Mouse (Mus musculus) C2C12 (cell line): Measurements from ENCODE around the gene Celf6. TPM values are rescaled to one million over a fixed set of nuclear protein-coding genes. Genes with fewer than 3 reads are reported as not detected.

Experiments
- H3K27me3 ChIP-seq: one replicate; pipeline ENCODE4 v1.6.1; 2011; ENCODE audit not compliant: control insufficient read depth, insufficient read depth, insufficient read length
- H3K36me3 ChIP-seq: one replicate; pipeline ENCODE4 v1.6.1; 2011; ENCODE audit not compliant: control insufficient read depth, insufficient read depth
- H3K4me3 ChIP-seq: one replicate; pipeline ENCODE4 v1.5.1; 2011; ENCODE audit warnings: mild to moderate bottlenecking, control low read depth; ENCODE audit not compliant: poor library complexity, insufficient read depth, severe bottlenecking
- H3K79me2 ChIP-seq: one replicate; pipeline ENCODE4 v1.6.1; 2011; ENCODE audit not compliant: control insufficient read depth, insufficient read depth
- H3K79me3 ChIP-seq: one replicate; pipeline ENCODE4 v1.6.1; 2011; ENCODE audit warnings: low read depth, control low read depth
- H3ac ChIP-seq: one replicate; pipeline ENCODE3; 2011; ENCODE audit warnings: low read depth; ENCODE audit not compliant: control insufficient read depth, insufficient read length
- CEBPB ChIP-seq: IDR thresholded peaks from one replicate; pipeline ENCODE4 v1.6.1; 2011; ENCODE audit warnings: low read depth, mild to moderate bottlenecking, control low read depth, moderate library complexity
- CTCF ChIP-seq: IDR thresholded peaks from one replicate; pipeline ENCODE4 v1.5.1; 2011; ENCODE audit not compliant: control insufficient read depth, insufficient read depth, insufficient read length
- FOSL1 ChIP-seq: IDR thresholded peaks from one replicate; pipeline ENCODE4 v1.8.0; 2011; ENCODE audit warnings: mild to moderate bottlenecking, low read length; ENCODE audit not compliant: poor library complexity, insufficient read depth, severe bottlenecking
- MAX ChIP-seq: IDR thresholded peaks from one replicate; pipeline ENCODE4 v1.6.1; 2011; ENCODE audit warnings: mild to moderate bottlenecking, control low read depth
- MYOD1 ChIP-seq: IDR thresholded peaks from one replicate; pipeline ENCODE4 v1.6.1; 2011; ENCODE audit warnings: low read depth; ENCODE audit not compliant: control insufficient read depth, insufficient read length
- MYOG ChIP-seq: IDR thresholded peaks from one replicate; pipeline ENCODE4 v1.6.1; 2011; ENCODE audit not compliant: control insufficient read depth, insufficient read length; ENCODE audit errors: extremely low read depth
- USF1 ChIP-seq: IDR thresholded peaks from one replicate; pipeline ENCODE4 v1.6.1; 2011; ENCODE audit warnings: low read depth, mild to moderate bottlenecking, control low read depth, moderate library complexity
- long read RNA-seq, 2 experiments: library from polyadenylated mRNA; unstranded; transcript quantifications; one replicate each; pipeline ENCODE4 v2.0.0; 2019 to 2020
- polyA plus RNA-seq: library from polyadenylated mRNA; unstranded; fragments of >200 nt; fragmentation: generic; extraction: Trizol; gene quantifications from one replicate; pipeline ENCODE4 v1.2.1, GENCODE M21; 2012; ENCODE audit warnings: missing spikeins

The Celf6 gene
- polyA plus RNA-seq = 0.13 TPM
- long read RNA-seq, experiment 1 = 0 reads
- long read RNA-seq, experiment 2 = 0 reads

DNA sequence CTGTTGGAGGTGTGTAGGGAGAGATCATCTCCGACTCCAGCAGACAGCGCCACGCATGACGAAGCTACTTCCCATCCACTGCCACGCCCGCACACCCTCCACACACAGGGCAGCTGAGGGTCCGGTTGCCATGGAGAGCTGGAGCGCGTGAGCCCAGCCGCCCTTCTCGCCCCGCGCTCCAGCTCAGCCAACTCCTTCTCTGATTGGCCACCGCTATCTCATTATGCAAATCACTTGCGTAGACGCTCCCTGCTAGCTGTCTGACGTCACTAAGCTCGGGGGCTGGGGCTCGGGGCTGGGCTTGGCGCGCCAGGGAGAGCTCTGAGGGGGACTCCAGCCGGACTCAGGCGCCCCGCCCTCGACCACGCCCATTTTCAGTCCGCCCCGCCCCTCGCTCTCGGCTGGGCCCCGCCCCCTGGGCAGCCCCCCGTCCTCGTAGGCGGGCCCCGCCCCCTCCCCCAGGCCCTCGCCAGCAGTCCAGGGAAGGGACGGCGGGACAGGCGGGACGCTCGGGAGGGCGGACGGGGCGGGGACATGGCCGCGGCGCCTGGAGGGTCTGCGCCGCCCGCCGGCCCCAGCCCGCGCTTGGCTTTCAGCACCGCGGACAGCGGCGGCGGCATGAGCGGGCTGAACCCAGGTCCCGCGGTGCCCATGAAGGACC, at the start of gene Celf6:
TSS of gene Celf6 (plus strand) at position 74 of the 661 bp plus-strand sequence.
- Histone ChIP-seq H3K27me3 (peaks cover 6% of the 10 kb centered on the region), H3K79me2 (no peaks in the 10 kb centered on the region), H3K79me3 (no peaks in the 10 kb centered on the region), H3ac (no peak within 1 kb of the TSS), H3K4me3 (peak within 1 kb of the TSS; percentile 11), H3K36me3 (no peaks in the 10 kb centered on the region)
- TF ChIP-seq CEBPB (no peak), FOSL1 (no peak), MAX (peak; percentile 89), MYOG (no peak)

GRCm38 (mm10) chr9:59528274-59528673, 49.4 kb upstream of the Celf6 start:
- TF ChIP-seq CTCF = no peak
- no peak for TF ChIP-seq MYOG
- no peak for TF ChIP-seq USF1
- no peak for TF ChIP-seq FOSL1
- no peak for TF ChIP-seq MYOD1
- TF ChIP-seq MAX = no peak
- TF ChIP-seq CEBPB = no peak
- Histone ChIP-seq H3ac (no peak overlapping the region), H3K27me3 (no peaks in the 10 kb centered on the region)

DNA sequence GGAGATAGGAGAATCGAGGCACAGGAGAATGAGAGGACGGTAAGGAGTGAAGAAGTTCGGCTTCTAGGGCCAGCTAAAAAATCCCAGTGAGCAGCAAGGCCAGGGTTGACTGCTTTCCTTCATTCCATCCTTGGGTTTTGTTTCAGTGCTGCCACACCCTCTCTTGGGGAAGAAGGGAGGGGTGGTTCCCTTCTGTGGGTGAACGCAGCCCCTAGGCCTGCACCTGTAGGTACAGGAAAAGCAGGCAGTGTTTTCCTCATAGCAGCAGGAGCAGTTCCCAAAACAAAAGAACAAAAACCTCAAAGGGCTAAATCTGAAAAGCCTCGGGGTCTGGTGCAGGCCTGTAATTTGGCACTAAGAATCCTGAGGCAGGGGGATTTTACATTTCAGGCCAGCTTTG, 46.1 kb upstream of the Celf6 start:
- Histone ChIP-seq H3K27me3 (no peaks in the 10 kb centered on the region), H3ac (no peak overlapping the region), H3K36me3 (no peaks in the 10 kb centered on the region), H3K4me3 (no peak overlapping the region), H3K79me3 (no peaks in the 10 kb centered on the region), H3K79me2 (no peaks in the 10 kb centered on the region)
- TF ChIP-seq USF1 (no peak), FOSL1 (no peak), MAX (no peak), MYOD1 (no peak), CTCF (no peak), MYOG (no peak), CEBPB (no peak)

More at GRCm38 (mm10) chr9:59528274-59528673, 49.4 kb upstream of the Celf6 start:
- no peaks in the 10 kb centered on the region for H3K79me3 ChIP-seq
- no peak overlapping the region for H3K4me3 ChIP-seq
- H3K36me3 ChIP-seq = no peaks in the 10 kb centered on the region
- no peaks in the 10 kb centered on the region for H3K79me2 ChIP-seq

DNA sequence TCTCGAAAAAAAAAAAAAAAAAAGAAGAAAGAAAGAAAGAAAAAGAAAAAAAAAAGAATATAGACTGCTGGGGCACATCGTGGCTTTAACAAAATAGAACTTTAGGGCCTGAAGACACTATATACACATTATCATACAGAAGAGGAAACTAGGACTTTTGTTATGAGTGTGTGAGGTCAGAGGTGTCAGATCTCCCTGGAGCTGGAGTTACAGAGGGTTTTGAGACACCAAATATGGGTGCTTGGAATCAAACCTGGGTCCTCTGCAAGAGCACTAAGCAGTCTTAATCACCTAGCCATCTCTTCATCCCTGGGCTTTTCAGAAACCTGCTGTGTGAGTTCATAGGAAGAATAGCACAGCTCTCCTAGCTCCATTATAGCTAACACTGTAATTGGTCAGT, 44.3 kb upstream of the Celf6 start:
- Histone ChIP-seq H3K36me3 (no peaks in the 10 kb centered on the region), H3K27me3 (no peaks in the 10 kb centered on the region), H3K4me3 (no peak overlapping the region), H3K79me2 (no peaks in the 10 kb centered on the region), H3ac (no peak overlapping the region), H3K79me3 (no peaks in the 10 kb centered on the region)
- no peak for TF ChIP-seq MAX
- no peak for TF ChIP-seq FOSL1
- no peak for TF ChIP-seq CEBPB
- TF ChIP-seq MYOD1 = no peak
- no peak for TF ChIP-seq CTCF
- no peak for TF ChIP-seq USF1
- no peak for TF ChIP-seq MYOG

DNA sequence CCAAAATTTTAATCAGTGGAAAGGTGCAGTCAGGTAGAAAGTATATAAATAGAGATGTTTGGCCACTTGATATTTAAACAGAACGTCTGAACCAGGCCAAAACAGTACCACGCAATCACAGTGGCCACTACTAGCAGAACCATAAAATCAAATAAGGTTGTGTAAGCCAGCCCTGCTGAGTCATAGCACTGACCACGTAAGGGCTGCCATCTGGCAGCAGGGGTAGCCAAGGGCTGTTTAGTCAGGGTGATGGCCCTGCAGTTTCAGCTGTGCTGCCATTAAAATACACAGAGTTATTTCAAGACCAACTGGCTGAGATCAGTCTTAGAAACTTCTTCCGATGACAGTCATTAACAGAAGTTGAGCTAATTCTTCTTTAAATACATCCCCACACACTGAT, 43.8 kb upstream of the Celf6 start:
- no peak overlapping the region for H3ac ChIP-seq
- H3K79me2 ChIP-seq = no peaks in the 10 kb centered on the region
- no peaks in the 10 kb centered on the region for H3K79me3 ChIP-seq
- no peak overlapping the region for H3K4me3 ChIP-seq
- no peaks in the 10 kb centered on the region for H3K27me3 ChIP-seq
- TF ChIP-seq CEBPB (peak; percentile 88), USF1 (no peak), MYOG (no peak), MAX (peak; percentile 55), MYOD1 (peak; percentile 69), CTCF (no peak), FOSL1 (peak; percentile 55)
- no peaks in the 10 kb centered on the region for H3K36me3 ChIP-seq

- no peak overlapping the region for H3ac ChIP-seq
- peaks cover 12% of the 10 kb centered on the region for H3K79me3 ChIP-seq
- H3K4me3 ChIP-seq = no peak overlapping the region
- H3K27me3 ChIP-seq = no peaks in the 10 kb centered on the region
- peaks cover 31% of the 10 kb centered on the region for H3K79me2 ChIP-seq
- TF ChIP-seq CEBPB (no peak), FOSL1 (no peak), CTCF (no peak), MAX (no peak)
- H3K36me3 ChIP-seq = no peaks in the 10 kb centered on the region
Observed at GRCm38 (mm10) chr9:59537651-59538050, 40.1 kb upstream of the Celf6 start.
